Comparison of ENCODE assay signal across 8 mouse cellular contexts in the genomic region with DNA sequence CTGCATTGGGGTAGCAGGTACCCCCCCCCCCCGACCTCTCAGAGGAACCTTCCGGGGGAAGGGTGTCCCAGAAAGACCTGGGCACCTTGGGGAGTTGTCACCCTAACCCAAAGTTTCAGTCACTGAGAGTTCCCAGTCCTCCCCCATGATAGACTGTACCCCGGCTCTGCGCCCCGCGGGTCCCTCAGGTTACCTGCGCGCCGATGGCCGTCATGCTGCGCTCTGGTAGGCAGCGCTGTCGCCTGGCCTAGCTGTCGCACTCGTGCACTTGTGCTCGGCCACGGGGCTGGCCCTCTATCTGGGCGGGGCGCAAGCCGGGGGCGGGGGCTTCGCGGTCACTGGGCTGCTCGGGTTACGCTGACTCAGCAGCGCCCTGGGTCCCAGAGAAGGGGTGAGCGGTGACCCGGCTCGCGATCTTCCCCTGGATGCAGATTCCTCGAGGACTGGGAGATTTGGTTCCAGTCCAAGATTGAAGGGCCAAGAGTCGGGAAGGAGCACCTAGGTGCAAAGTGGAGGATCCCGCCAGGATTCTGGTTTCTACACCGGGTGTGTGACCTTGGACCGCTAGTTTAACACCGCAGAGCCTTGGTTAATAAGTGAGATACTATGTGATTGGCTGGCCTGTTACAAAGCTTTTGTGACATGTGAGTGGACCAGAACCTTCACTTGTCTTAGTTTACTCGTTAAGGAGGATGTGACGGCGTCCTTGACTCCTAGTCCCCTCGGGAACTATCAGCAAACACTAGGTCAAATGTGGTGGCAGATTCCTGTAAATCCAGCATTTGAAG. TPM values are rescaled to one million over a fixed set of nuclear protein-coding genes. Genes with fewer than 3 reads are reported as not detected.
A peak's percentile ranks its signal among the peaks of the same experiment; 100 is the strongest.
DNase-seq lines count a peak whose midpoint lies in the region; ATAC-seq and TF ChIP-seq lines count a peak whose summit lies in the region.

Tmem37 (minus strand) TSS at position 556 of the 788 bp plus-strand sequence.

- WGBS in heart, embryonic 16.5 days = 2% methylated on average over 40 of the region's 40 CpGs
- 11% methylated on average over 40 of the region's 40 CpGs for WGBS in macrophage (ENCODE audit: missing documents)

- peak within 1 kb of the TSS; percentile 75 for H3K27ac ChIP-seq in embryonic fibroblast, embryonic 13.5 days (ENCODE audit: insufficient read depth, low read length)
- H3K27ac ChIP-seq in heart, embryonic 16.5 days (ENCODE audit: low read length) = 0 out of 2 replicates have a peak within 1 kb of the TSS, but pooled peaks have one; percentile 1
- H3K27ac ChIP-seq in macrophage = peak within 1 kb of the TSS; percentile 75

- H3K79me2 ChIP-seq in macrophage (ENCODE audit: inconsistent target) = peaks cover 16% of the 10 kb centered on the region; the same call in 1 of the 2 replicates

- H3K36me3 ChIP-seq in heart, embryonic 16.5 days (ENCODE audit: control insufficient read depth, insufficient read depth) = no peaks in the 10 kb centered on the region
- no peaks in the 10 kb centered on the region for H3K36me3 ChIP-seq in macrophage (ENCODE audit: inconsistent target)

- DNase-seq in frontal cortex, postnatal 10 days (ENCODE audit: low spot score in 2 of 2) = peak; percentile 31 to 50
- no peak for DNase-seq in frontal cortex, postnatal 14 days (ENCODE audit: low spot score in 2 of 2)
- peak; percentile 94 for DNase-seq in adrenal gland, postnatal 14 days
- peak; percentile 95 for DNase-seq in kidney, postnatal 14 days
- DNase-seq in right cerebral cortex, postnatal 14 days = peak; percentile 53

- peak within 1 kb of the TSS; percentile 90 for H3K4me2 ChIP-seq in heart, embryonic 16.5 days (ENCODE audit: low read depth, low read length)

- H3K27me3 ChIP-seq in heart, embryonic 16.5 days (ENCODE audit: control insufficient read depth, insufficient read depth, low read length) = 0 out of 2 replicates have a peak, but pooled peaks cover 2% of the 10 kb centered on the region

- TF ChIP-seq CTCF in embryonic fibroblast, embryonic 13.5 days (IDR thresholded peaks at IDR 0.05; ENCODE audit: borderline replicate concordance, insufficient read depth, low read length) = no peak

- peak; percentile 79 for TF ChIP-seq POLR2A in embryonic fibroblast, embryonic 13.5 days (IDR thresholded peaks at IDR 0.05; ENCODE audit: low read depth, low read length)

- ATAC-seq in heart, embryonic 16.5 days (replicated peaks; ENCODE audit: extremely low read depth, insufficient read depth, low FRiP score) = peak; percentile 92

- peak within 1 kb of the TSS; percentile 34 for H3K4me3 ChIP-seq in embryonic fibroblast, embryonic 13.5 days (ENCODE audit: insufficient read depth, low read length)
- peak within 1 kb of the TSS; percentile 51 for H3K4me3 ChIP-seq in heart, embryonic 16.5 days (ENCODE audit: low read length)
- H3K4me3 ChIP-seq in macrophage (ENCODE audit: inconsistent target) = peak within 1 kb of the TSS; percentile 42

- peak within 1 kb of the TSS; percentile 67 for H3K9ac ChIP-seq in heart, embryonic 16.5 days (ENCODE audit: low read length)

- no peaks in the 10 kb centered on the region for H3K9me3 ChIP-seq in heart, embryonic 16.5 days (replicated peaks; ENCODE audit: control insufficient read depth, low read length)

- peaks cover 10% of the 10 kb centered on the region for H3K4me1 ChIP-seq in embryonic fibroblast, embryonic 13.5 days (ENCODE audit: control insufficient read depth, insufficient read depth, low read length)
- peaks cover 13% of the 10 kb centered on the region for H3K4me1 ChIP-seq in heart, embryonic 16.5 days (ENCODE audit: control insufficient read depth, insufficient read depth, low read length)

RNA-seq across cellular contexts. Expression of gene Tmem37, which starts in this region (rescaled TPM):
- 19.8 and 26.9 TPM in 2 replicates for total RNA-seq in adrenal gland, postnatal 14 days (2021)
- polyA plus RNA-seq in embryonic fibroblast, embryonic 13.5 days (2011; ENCODE audit: insufficient read length, low read depth, missing spikeins) = 18.7 and 25.9 TPM in 2 replicates
- polyA plus RNA-seq in heart, embryonic 16.5 days (2015; fragmentation: Nextera tagmentation; extraction: Ambion mirVana) = 10.2 and 10.4 TPM in 2 replicates
- 1 to 10 TPM in 5 of 26 experiments, under 1 TPM in 6, not detected in 15; 0.62 to 3.1 (median 0.95) TPM for total RNA-seq in macrophage (2018; cell fraction: chromatin; rRNA removed)
- 10 to 100 TPM in 13 of 26 experiments, 1 to 10 TPM in 13; 4.5 to 27.8 (median 10.4) TPM for total RNA-seq in macrophage (2018; cell fraction: cytosol; rRNA removed)
- 10 to 100 TPM in 1 of 26 experiments, 1 to 10 TPM in 23, under 1 TPM in 2; 0.58 to 10.9 (median 3.6) TPM for total RNA-seq in macrophage (2018; cell fraction: nucleus; rRNA removed)
- 8.5 to 36.3 TPM (median 23.3 TPM) in 3 replicates for polyA plus RNA-seq in macrophage (2018)

Comparison
In these comparisons a context has a peak if more than half of its experiments do, and no peak if none do; other contexts are left out.
1. DNase-seq: peak in frontal cortex, postnatal 10 days (2 of 2), adrenal gland, postnatal 14 days (single experiment), kidney, postnatal 14 days (single experiment) and right cerebral cortex, postnatal 14 days (single experiment); none in frontal cortex, postnatal 14 days (0 of 2).
2. H3K27ac ChIP-seq: peak in every context shown above with its lines; median percentile 75 in embryonic fibroblast, embryonic 13.5 days; 75 in macrophage; 1 in heart, embryonic 16.5 days.
3. Peak in every context shown above with its lines, with median percentiles within 50 percentile points of each other: H3K4me3 ChIP-seq.